Mouse (Mus musculus) kidney, embryonic 15.5 days (tissue): ENCODE data around the gene 4933407L21Rik. TPM values are rescaled to one million over a fixed set of nuclear protein-coding genes. Genes with fewer than 3 reads are reported as not detected.

Experiments
- ATAC-seq: fragments of 200-750 bp; cut with Nextera tagmentation; replicated peaks from 2 replicates; pipeline ENCODE4 v1.8.0; 2017; ENCODE audit warnings: moderate TSS enrichment; ENCODE audit not compliant: low FRiP score
- H3K27ac ChIP-seq: fragments of 300-500 bp; sonication (generic); 2 replicates; pipeline ENCODE4 v1.5.1; 2015; ENCODE audit warnings: mild to moderate bottlenecking, inconsistent platforms
- H3K27me3 ChIP-seq: fragments of 300-500 bp; sonication (generic); 2 replicates; pipeline ENCODE4 v1.6.1; 2015; ENCODE audit warnings: inconsistent platforms
- H3K36me3 ChIP-seq: fragments of 300-500 bp; sonication (generic); 2 replicates; pipeline ENCODE4 v1.6.1; 2015; ENCODE audit warnings: inconsistent platforms
- H3K4me1 ChIP-seq: fragments of 300-500 bp; sonication (generic); 2 replicates; pipeline ENCODE4 v1.6.1; 2015; ENCODE audit warnings: inconsistent platforms
- H3K4me2 ChIP-seq: fragments of 300-500 bp; sonication (generic); 2 replicates; pipeline ENCODE4 v1.6.1; 2015; ENCODE audit warnings: moderate library complexity, mild to moderate bottlenecking, inconsistent platforms
- H3K4me3 ChIP-seq: fragments of 300-500 bp; sonication (generic); replicated peaks from 2 replicates; pipeline ENCODE4 v1.5.1; 2015; ENCODE audit warnings: mild to moderate bottlenecking, inconsistent platforms
- H3K9ac ChIP-seq: fragments of 300-500 bp; sonication (generic); 2 replicates; pipeline ENCODE4 v1.6.1; 2015; ENCODE audit warnings: mild to moderate bottlenecking, inconsistent platforms
- H3K9me3 ChIP-seq: fragments of 300-500 bp; sonication (generic); replicated peaks from 2 replicates; pipeline ENCODE4 v1.6.1; 2016; ENCODE audit warnings: inconsistent platforms
- WGBS: fragments of 180-500 bp; shearing (Covaris S2); methylation state at CpG from one replicate; pipeline ENCODE4 v1.1.7; 2015; ENCODE audit warnings: mixed read lengths; 5-methylcytosine and 5-hydroxymethylcytosine counted together
- polyA plus RNA-seq: library from polyadenylated mRNA; unstranded; fragments of >200 nt; fragmentation: Nextera tagmentation; extraction: Ambion mirVana; gene quantifications from 2 replicates; pipeline ENCODE4 v1.2.1, GENCODE M21; 2015

Gene 4933407L21Rik
- polyA plus RNA-seq = 1.5 and 1.8 TPM in 2 replicates

DNA sequence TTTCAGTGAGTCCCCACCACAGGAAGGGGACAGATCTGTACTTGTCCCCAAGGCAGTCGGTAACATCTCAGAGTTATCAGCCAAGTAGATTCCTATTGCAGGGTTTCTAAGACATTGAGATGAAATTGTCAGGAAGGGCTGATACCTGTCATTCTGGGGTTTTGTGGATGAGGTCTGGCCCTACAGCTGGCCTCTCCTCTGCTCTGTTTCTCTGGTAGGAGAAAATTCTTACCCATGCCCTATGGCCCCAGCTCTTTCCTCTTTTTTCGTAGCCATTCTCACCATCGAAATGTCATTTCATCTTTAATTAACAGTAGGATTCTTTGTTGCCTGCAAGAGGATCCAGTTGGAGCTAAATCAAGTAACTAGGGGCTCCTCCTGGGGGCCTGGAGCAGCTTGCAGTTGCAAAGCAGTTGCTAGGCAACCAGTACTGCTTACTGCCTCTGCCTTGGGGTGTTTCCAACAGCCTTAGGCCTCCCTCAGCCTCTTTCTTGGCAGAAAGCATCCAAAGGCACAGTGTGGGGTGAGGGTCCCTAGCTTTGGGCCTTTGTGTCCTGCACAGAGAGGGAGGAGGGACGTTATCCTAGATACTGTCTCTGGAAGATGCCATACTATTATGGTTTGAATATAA lies at the start of gene 4933407L21Rik:
Gene 4933407L21Rik (plus strand): TSS at position 427 of the 631 bp plus-strand sequence.
- no peaks in the 10 kb centered on the region for H3K36me3 ChIP-seq
- H3K4me1 ChIP-seq = peaks cover 28% of the 10 kb centered on the region
- H3K27me3 ChIP-seq = no peaks in the 10 kb centered on the region
- 47% methylated on average over 4 of the region's 4 CpGs for WGBS
- no peak within 1 kb of the TSS for H3K9ac ChIP-seq
- H3K27ac ChIP-seq = peak within 1 kb of the TSS; percentile 61
- no peak within 1 kb of the TSS for H3K4me3 ChIP-seq
- peak; percentile 58 for ATAC-seq
- no peak within 1 kb of the TSS for H3K4me2 ChIP-seq
- H3K9me3 ChIP-seq = no peaks in the 10 kb centered on the region

DNA sequence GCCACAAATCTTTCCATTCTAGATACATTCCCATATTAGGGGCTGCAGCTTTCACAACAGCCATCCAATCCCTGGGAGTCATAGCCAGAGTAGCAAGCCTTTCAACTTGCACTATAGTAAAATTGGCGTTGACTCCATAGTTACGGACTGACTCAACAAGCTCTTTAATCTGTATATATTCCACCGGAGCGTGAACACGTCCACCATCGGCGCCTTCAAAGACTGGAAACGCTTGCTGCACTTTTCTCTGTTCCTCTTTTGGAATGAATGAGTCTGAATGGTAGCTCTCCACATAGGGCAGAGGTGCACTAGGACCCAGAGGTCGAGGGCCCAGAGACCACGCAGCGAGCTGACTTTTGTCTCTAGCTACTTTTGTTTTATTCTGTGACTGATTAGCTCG lies 46.3 kb upstream of the 4933407L21Rik start:
- Histone ChIP-seq H3K4me3 (no peak overlapping the region), H3K27me3 (no peaks in the 10 kb centered on the region), H3K27ac (no peak overlapping the region), H3K4me1 (no peaks in the 10 kb centered on the region), H3K9me3 (peaks cover 34% of the 10 kb centered on the region), H3K9ac (no peak overlapping the region), H3K4me2 (no peak overlapping the region), H3K36me3 (no peaks in the 10 kb centered on the region)
- WGBS = 94% methylated on average over 12 of the region's 12 CpGs
- ATAC-seq = no peak

DNA sequence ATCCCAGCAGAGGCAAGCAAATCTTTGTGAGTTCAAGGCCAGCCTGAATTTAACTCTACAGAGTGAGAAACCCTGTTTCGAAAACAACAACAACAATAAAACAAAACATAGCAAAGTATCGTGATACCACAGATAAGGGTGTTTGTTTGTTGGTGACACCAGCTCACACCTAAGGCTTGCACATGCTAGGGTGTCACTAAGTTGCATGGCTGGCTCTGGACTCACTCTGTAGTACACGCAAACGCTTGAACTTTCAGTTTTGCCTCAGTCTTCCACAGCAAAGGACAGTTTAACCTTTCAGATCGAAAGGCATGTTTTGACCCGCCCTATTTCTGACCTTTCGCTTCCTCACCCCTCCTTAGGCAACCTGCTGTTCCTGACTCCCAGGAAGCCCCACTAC lies 41.1 kb upstream of the 4933407L21Rik start:
- ATAC-seq = no peak
- H3K4me3 ChIP-seq = no peak overlapping the region
- no peaks in the 10 kb centered on the region for H3K4me1 ChIP-seq
- WGBS = 89% methylated on average over 7 of the region's 7 CpGs
- H3K36me3 ChIP-seq = no peaks in the 10 kb centered on the region
- no peak overlapping the region for H3K9ac ChIP-seq
- no peak overlapping the region for H3K27ac ChIP-seq
- H3K9me3 ChIP-seq = peaks cover 9% of the 10 kb centered on the region
- no peaks in the 10 kb centered on the region for H3K27me3 ChIP-seq
- no peak overlapping the region for H3K4me2 ChIP-seq

DNA sequence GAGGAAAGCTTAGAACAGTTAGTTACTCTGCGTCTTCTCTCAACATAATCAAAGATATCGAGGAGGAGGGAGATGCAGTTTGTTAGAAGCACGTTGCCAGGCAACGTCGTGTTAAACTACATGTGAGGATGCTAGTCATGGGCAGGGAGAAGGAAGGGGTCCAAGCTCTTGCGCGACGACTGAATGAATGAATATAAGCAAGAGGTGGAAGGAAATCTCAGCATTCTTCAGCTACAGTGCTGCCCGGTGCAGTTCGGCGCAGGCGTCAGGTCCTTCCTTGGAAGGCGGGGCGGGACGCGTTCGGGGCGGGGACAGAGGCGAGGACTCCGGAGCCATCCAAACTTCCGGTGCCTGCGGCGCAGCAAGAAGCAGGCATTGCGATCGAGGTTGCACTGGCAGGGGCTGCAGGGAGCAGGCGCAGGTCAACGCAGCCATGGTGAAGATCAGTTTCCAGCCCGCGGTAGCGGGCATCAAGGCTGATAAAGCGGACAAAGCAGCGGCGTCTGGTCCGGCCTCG lies 34.0 kb upstream of the 4933407L21Rik start, which contains the start of gene Itm2c:
Gene Itm2c (plus strand): TSS at position 51 of the 517 bp plus-strand sequence.
- H3K4me2 ChIP-seq = peak within 1 kb of the TSS; percentile 83
- peak within 1 kb of the TSS; percentile 79 for H3K9ac ChIP-seq
- H3K4me1 ChIP-seq = peaks cover 49% of the 10 kb centered on the region
- peak within 1 kb of the TSS; percentile 88 for H3K4me3 ChIP-seq
- ATAC-seq = peak; percentile 87
- WGBS = under 1% methylated on average over 35 of the region's 35 CpGs
- no peaks in the 10 kb centered on the region for H3K36me3 ChIP-seq
- H3K27me3 ChIP-seq = no peaks in the 10 kb centered on the region
- H3K9me3 ChIP-seq = no peaks in the 10 kb centered on the region
- peak within 1 kb of the TSS; percentile 89 for H3K27ac ChIP-seq

DNA sequence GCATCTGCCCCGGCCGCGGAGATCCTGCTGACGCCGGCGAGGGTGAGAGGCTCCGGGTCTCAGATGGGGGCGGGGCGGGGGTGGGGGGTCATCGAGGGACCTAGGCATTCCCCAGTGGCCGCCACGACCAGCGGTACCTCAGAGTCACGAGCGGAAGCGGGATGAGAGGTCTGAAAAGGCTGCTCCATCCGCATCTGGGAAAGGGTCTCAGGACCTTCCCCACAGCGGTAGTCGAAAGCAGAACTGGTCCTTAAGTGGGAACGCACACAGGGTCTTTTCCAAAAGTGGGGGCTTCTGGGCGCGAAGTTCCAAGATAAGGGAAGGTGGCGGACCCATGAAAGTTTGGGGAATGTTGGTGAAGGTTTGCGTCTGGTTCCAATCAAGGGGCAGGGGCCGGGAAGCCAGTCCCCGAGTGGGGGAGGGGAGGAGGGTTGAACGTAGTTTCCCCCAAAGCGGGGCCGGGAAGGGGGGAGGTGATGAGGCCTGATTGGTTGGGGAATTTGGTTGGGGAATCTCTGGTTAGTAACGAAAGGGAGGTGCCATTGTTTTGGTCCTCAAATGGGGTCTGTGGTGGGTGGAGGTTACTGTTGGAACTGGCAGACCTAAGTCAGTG lies 33.4 kb upstream of the 4933407L21Rik start:
- WGBS = under 1% methylated on average over 30 of the region's 30 CpGs
- peak; percentile 40 for ATAC-seq

DNA sequence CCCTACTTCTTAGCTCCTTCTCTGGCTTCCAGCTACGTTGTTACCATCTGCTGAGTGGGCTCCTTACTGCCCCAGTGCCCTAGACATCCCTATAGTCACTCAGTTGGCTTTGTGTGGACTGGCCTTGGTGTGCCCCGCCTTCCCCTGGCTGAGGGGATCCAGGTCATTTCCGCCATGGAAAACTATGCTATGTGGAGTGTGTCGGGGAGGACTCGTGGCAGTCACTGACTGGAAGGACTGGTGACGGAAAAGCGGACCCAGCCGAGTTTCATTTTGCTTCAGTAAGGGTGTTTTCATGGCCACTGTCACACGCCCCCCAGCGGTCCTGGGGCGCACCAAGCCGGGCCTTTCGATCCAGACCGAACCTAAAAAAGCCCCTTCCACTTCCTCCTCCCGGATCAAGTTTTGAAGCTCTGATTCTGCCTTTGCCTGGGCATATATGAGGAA lies 32.9 kb upstream of the 4933407L21Rik start:
- H3K4me2 ChIP-seq = peak overlapping the region; percentile 83
- H3K9ac ChIP-seq = peak overlapping the region; percentile 79
- H3K9me3 ChIP-seq = no peaks in the 10 kb centered on the region
- peak; percentile 81 for ATAC-seq
- peak overlapping the region; percentile 88 for H3K4me3 ChIP-seq
- H3K36me3 ChIP-seq = no peaks in the 10 kb centered on the region
- WGBS = 3% methylated on average over 15 of the region's 15 CpGs
- H3K27ac ChIP-seq = peak overlapping the region; percentile 89
- peaks cover 60% of the 10 kb centered on the region for H3K4me1 ChIP-seq
- H3K27me3 ChIP-seq = no peaks in the 10 kb centered on the region

More for the DNA sequence above, 33.4 kb upstream of the 4933407L21Rik start:
- H3K9ac ChIP-seq = peak overlapping the region; percentile 79
- H3K4me3 ChIP-seq = peak overlapping the region; percentile 88
- peaks cover 55% of the 10 kb centered on the region for H3K4me1 ChIP-seq
- H3K4me2 ChIP-seq = peak overlapping the region; percentile 83
- no peaks in the 10 kb centered on the region for H3K9me3 ChIP-seq
- no peaks in the 10 kb centered on the region for H3K27me3 ChIP-seq
- H3K27ac ChIP-seq = peak overlapping the region; percentile 89
- H3K36me3 ChIP-seq = no peaks in the 10 kb centered on the region

DNA sequence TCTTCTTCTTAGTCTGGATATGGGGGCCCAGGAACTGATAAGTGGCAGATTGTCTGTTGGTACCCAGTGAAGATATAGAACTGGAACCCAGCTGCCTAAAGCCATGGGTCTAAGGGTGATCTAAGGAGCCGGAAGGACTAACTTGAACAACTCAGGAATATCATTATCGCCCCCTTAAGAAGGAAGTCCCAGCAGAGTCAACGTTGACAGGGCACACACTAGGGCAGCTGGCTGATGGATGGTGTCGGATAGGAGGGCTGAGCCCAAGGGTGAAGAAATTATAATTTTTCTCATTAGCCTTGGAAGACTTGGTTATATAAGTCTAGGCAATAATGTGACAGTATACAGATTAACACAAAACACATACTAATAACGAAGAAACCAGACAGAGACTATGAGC lies 32.2 kb upstream of the 4933407L21Rik start:
- Histone ChIP-seq H3K9me3 (no peaks in the 10 kb centered on the region), H3K4me1 (peaks cover 67% of the 10 kb centered on the region), H3K4me2 (peak overlapping the region; percentile 83), H3K27me3 (no peaks in the 10 kb centered on the region), H3K36me3 (no peaks in the 10 kb centered on the region), H3K4me3 (peak overlapping the region; percentile 88), H3K9ac (0 out of 2 replicates have a peak overlapping the region, but pooled peaks have one; percentile 79), H3K27ac (0 out of 2 replicates have a peak overlapping the region, but pooled peaks have one; percentile 89)
- ATAC-seq = no peak
- 76% methylated on average over 5 of the region's 5 CpGs for WGBS

DNA sequence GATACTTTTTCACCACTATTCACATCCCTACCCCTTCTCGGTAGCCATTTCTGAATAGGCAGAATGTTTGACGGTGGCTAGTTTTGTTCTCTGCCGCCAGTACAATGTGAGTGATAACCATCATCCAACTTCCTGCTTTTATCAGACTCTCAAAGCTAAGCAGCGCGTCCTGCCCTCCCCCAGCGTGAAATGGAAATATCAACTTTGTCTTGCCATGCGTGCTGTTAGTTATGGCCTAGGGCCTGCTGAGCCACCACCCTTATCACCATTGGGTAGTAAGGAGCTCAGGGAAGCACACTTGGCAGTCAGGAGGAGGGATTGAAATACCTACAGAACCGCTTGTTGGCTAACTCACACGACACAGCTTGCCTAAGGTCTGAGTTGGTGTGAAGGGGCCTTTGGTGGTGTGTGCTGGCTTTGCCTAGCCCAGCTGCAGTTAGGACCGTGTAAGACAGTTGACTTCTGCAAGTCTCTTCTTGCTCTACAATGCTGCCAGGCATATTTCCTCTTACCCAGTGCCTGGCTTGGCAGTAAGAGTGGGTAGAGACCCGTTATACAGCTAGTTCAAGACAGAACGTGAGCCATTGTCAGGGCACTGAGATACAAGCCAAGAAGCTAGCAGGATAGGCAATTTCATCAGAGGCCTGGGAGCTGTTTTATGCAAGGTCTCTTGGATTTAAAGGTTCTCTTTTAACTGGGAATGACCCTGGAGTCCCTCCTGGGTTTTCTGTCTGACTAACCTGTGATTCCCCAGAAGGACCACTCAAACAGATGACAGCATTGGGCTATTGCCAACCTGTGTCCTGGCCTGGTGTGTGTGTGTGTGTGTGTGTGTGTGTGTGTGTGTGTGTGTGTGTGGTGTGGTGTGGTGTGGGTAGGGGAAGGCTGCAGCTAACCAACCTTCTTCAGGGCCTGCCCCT lies 31.2 kb upstream of the 4933407L21Rik start:
- Histone ChIP-seq H3K9me3 (no peaks in the 10 kb centered on the region), H3K36me3 (no peaks in the 10 kb centered on the region), H3K4me2 (peak overlapping the region; percentile 83), H3K4me3 (0 out of 2 replicates have a peak overlapping the region, but pooled peaks have one; percentile 88), H3K27ac (peak overlapping the region; percentile 42; the same call in 1 of the 2 replicates), H3K4me1 (peaks cover 77% of the 10 kb centered on the region), H3K27me3 (no peaks in the 10 kb centered on the region), H3K9ac (no peak overlapping the region)
- no peak for ATAC-seq
- WGBS = 61% methylated on average over 12 of the region's 12 CpGs

DNA sequence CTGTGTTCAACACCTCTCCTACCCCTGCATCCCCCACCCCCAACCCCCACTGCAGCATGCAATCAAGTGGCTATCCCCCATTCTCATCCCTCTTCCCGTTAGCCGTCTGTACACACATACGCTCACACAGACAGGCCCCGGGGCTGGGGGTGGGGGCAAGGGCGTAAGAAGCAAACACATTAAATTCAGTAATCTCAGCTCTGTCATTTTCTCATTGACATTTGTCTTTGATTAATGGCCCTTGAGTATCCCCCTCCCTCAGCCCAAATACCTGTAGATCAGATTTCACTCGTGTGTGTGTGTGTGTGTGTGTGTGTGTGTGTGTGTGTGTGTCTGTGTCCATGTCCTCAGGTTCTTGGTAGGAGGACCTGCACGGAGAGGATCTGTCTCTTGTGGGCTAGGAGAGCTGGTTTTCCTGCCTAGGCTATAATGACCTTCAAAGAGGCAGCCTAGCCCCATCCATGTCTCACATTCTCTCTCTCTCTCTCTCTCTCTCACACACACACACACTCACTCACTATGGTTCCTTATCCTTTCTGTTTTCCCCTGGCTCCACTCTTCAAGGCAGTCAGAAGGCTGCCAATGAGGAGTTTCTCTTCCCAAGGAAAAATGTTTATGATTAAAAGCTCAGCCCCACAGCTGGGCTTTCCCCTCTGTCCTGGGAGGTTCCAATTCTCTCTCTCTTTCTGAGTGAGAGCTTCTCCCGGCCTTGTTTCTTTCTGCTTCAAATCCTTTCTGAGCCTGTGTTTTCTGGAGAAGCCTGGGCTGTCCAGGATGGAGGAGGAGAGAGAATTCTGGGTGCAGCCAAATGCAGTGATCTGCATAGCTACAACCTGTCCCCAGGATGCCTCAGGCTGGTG lies 30.2 kb upstream of the 4933407L21Rik start:
- Histone ChIP-seq H3K4me2 (peak overlapping the region; percentile 15; the same call in 1 of the 2 replicates), H3K4me3 (no peak overlapping the region), H3K9me3 (no peaks in the 10 kb centered on the region), H3K36me3 (peaks cover 4% of the 10 kb centered on the region), H3K9ac (no peak overlapping the region), H3K27me3 (no peaks in the 10 kb centered on the region), H3K4me1 (peaks cover 86% of the 10 kb centered on the region), H3K27ac (peak overlapping the region; percentile 16; the same call in 1 of the 2 replicates)
- WGBS = 22% methylated on average over 8 of the region's 8 CpGs
- no peak for ATAC-seq

DNA sequence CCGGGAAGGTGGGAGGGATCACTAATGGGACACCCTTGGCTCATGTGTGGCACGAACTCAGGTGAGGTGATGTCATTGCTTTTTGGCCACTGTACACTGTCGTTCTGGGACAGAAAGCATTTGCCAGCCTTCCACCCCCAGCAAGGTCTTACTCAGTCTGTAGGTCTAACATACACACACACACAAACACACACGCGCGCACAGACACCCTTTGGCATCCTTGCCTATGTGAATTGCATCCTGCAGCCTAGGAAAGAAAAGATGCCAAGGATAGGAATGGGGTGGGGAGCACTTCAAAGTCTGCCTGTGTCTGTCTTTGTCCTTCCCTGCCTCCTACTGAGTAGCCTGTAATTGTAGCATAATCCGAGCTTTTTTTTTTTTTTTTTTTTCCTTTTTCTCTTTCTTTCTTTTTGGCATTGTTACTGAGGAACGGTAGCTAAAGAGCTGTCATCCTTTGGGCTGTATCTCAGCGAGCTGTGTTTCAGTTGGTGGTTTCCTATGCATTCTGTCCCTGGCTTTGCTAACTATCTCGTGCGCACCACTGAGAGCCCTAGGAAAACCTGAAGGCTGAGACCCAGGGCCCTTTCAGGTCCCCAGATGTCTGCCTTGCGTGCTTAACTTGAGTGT lies 29.4 kb upstream of the 4933407L21Rik start:
- ATAC-seq = no peak
- Histone ChIP-seq H3K9me3 (no peaks in the 10 kb centered on the region), H3K4me3 (no peak overlapping the region), H3K27ac (peak overlapping the region; percentile 34), H3K36me3 (peaks cover 12% of the 10 kb centered on the region), H3K4me2 (no peak overlapping the region), H3K4me1 (peaks cover 83% of the 10 kb centered on the region), H3K27me3 (no peaks in the 10 kb centered on the region), H3K9ac (no peak overlapping the region)
- WGBS = 42% methylated on average over 12 of the region's 12 CpGs
